In genomic region chr4:149798684-149799309, GRCm38 (mm10) we compare ENCODE assay signal across 8 mouse cellular contexts. TPM values are rescaled to one million over a fixed set of nuclear protein-coding genes. Genes with fewer than 3 reads are reported as not detected.
DNase-seq lines count a peak whose midpoint lies in the region; ATAC-seq lines count a peak whose summit lies in the region.

No protein-coding gene starts in this region.

- peaks cover 46% of the 10 kb centered on the region for H3K4me1 ChIP-seq in kidney, embryonic 15.5 days
- H3K4me1 ChIP-seq in limb, embryonic 11.5 days (ENCODE audit: control insufficient read depth, insufficient read depth, low read length) = peaks cover 3% of the 10 kb centered on the region; the same call in 1 of the 2 replicates
- peaks cover 2% of the 10 kb centered on the region; the same call in 1 of the 2 replicates for H3K4me1 ChIP-seq in forebrain, embryonic 11.5 days (replicated peaks; ENCODE audit: control insufficient read depth, insufficient read depth, low read length)

- no peaks in the 10 kb centered on the region for H3K36me3 ChIP-seq in kidney, embryonic 15.5 days
- no peaks in the 10 kb centered on the region for H3K36me3 ChIP-seq in limb, embryonic 11.5 days (ENCODE audit: control insufficient read depth, insufficient read depth, low read length)
- H3K36me3 ChIP-seq in forebrain, embryonic 11.5 days (ENCODE audit: control insufficient read depth, insufficient read depth, low read length) = no peaks in the 10 kb centered on the region

- H3K9ac ChIP-seq in kidney, embryonic 15.5 days = no peak overlapping the region
- no peak overlapping the region for H3K9ac ChIP-seq in limb, embryonic 11.5 days (ENCODE audit: low read length)
- H3K9ac ChIP-seq in forebrain, embryonic 11.5 days (ENCODE audit: low read length) = no peak overlapping the region

- no peak overlapping the region for H3K4me3 ChIP-seq in kidney, embryonic 15.5 days (replicated peaks)
- no peak overlapping the region for H3K4me3 ChIP-seq in limb, embryonic 11.5 days (ENCODE audit: low read depth, low read length)
- no peak overlapping the region for H3K4me3 ChIP-seq in forebrain, embryonic 11.5 days (ENCODE audit: low read depth, low read length)

- no peak overlapping the region for H3K4me2 ChIP-seq in kidney, embryonic 15.5 days
- no peak overlapping the region for H3K4me2 ChIP-seq in limb, embryonic 11.5 days (ENCODE audit: low read depth, severe bottlenecking)
- no peak overlapping the region for H3K4me2 ChIP-seq in forebrain, embryonic 11.5 days (ENCODE audit: low read depth, low read length, severe bottlenecking)

- no peak for DNase-seq in kidney, adult 18-20 months
- DNase-seq in embryo, embryonic 10 days (ENCODE audit: low spot score) = peak; percentile 51
- DNase-seq in limb, embryonic 11.5 days (ENCODE audit: low spot score) = no peak
- peak; percentile 41 for DNase-seq in retina, postnatal 1 day
- no peak for DNase-seq in spleen, adult 18-20 months
- DNase-seq in forebrain, embryonic 11.5 days (ENCODE audit: low spot score) = no peak
- DNase-seq in gastrocnemius, postnatal 4 days (ENCODE audit: low spot score in 2 of 2) = no peak

- H3K27me3 ChIP-seq in kidney, embryonic 15.5 days = no peaks in the 10 kb centered on the region
- no peaks in the 10 kb centered on the region for H3K27me3 ChIP-seq in limb, embryonic 11.5 days (ENCODE audit: control insufficient read depth, insufficient read depth, low read length)
- H3K27me3 ChIP-seq in forebrain, embryonic 11.5 days (ENCODE audit: control insufficient read depth, insufficient read depth, low read length) = no peaks in the 10 kb centered on the region

- H3K9me3 ChIP-seq in kidney, embryonic 15.5 days (replicated peaks) = no peaks in the 10 kb centered on the region
- H3K9me3 ChIP-seq in limb, embryonic 11.5 days (ENCODE audit: control insufficient read depth, low read length) = no peaks in the 10 kb centered on the region
- no peaks in the 10 kb centered on the region for H3K9me3 ChIP-seq in forebrain, embryonic 11.5 days (ENCODE audit: control insufficient read depth, low read length)

- peak; percentile 47; the same call in 1 of the 2 replicates for ATAC-seq in kidney, embryonic 15.5 days (replicated peaks; ENCODE audit: low FRiP score)
- 0 out of 2 replicates have a peak, but pooled peaks have one; percentile 8 for ATAC-seq in limb, embryonic 11.5 days (ENCODE audit: insufficient number of reproducible peaks, low FRiP score, low TSS enrichment, low read depth)
- no peak for ATAC-seq in forebrain, embryonic 11.5 days (replicated peaks; ENCODE audit: low FRiP score)

- WGBS in kidney, embryonic 15.5 days = 28% methylated on average over 7 of the region's 7 CpGs
- WGBS in limb, embryonic 11.5 days = 41% methylated on average over 7 of the region's 7 CpGs
- 46% methylated on average over 7 of the region's 7 CpGs for WGBS in forebrain, embryonic 11.5 days

- peak overlapping the region; percentile 59 for H3K27ac ChIP-seq in kidney, embryonic 15.5 days
- no peak overlapping the region for H3K27ac ChIP-seq in limb, embryonic 11.5 days (replicated peaks; ENCODE audit: low read depth, low read length)
- H3K27ac ChIP-seq in forebrain, embryonic 11.5 days (ENCODE audit: low read depth, low read length) = no peak overlapping the region

RNA-seq across cellular contexts. Expression of gene Slc25a33, which starts 24.7 kb away (rescaled TPM):
- 14.2 and 16.0 TPM in 2 replicates for polyA plus RNA-seq in kidney, embryonic 15.5 days (2015; fragmentation: Nextera tagmentation; extraction: Ambion mirVana)
- 28.9 and 29.7 TPM in 2 replicates for polyA plus RNA-seq in limb, embryonic 11.5 days (2014; fragmentation: Nextera tagmentation; extraction: Ambion mirVana)
- polyA plus RNA-seq in forebrain, embryonic 11.5 days (2014; fragmentation: Nextera tagmentation; extraction: Ambion mirVana) = 12.0 and 12.2 TPM in 2 replicates
- 1 to 10 TPM; 5.8 to 9.0 TPM for total RNA-seq in gastrocnemius, postnatal 4 days (2021)

Comparison
In these comparisons a context has a peak if more than half of its experiments do, and no peak if none do; other contexts are left out.
1. DNase-seq: peak in embryo, embryonic 10 days (single experiment) and retina, postnatal 1 day (single experiment); none in kidney, adult 18-20 months (single experiment), limb, embryonic 11.5 days (single experiment), spleen, adult 18-20 months (0 of 2), forebrain, embryonic 11.5 days (single experiment) and gastrocnemius, postnatal 4 days (0 of 2).